In the genomic region with DNA sequence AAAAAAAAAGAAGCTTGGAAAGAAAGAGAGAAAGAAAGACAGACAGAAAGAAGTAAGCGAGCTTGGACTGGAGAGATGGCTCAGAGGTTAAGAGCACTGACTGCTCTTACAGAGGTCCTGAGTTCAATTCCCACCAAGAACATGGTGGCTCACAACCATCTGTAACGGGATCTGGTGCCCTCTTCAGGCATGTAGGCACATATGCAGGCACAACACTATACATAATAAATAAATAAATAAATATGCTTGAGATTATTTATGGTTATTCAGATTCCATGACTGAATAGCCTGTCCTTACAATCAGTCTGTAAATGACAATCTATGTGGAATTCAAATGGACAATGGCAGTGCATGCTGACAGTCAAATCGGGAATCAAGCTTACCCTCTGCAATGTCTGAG, we compare ENCODE assay signal across 21 mouse cellular contexts. TPM values are rescaled to one million over a fixed set of nuclear protein-coding genes. Genes with fewer than 3 reads are reported as not detected.
DNase-seq lines count a peak whose midpoint lies in the region; ATAC-seq and TF ChIP-seq lines count a peak whose summit lies in the region.
"Had no signal": no experiment of that assay in that cellular context is flagged by ENCODE, and none has a peak within 500 bp of the region (broad histone marks: within the 10 kb centered on the region; RNA-seq: fewer than 3 reads in every experiment).

No protein-coding gene starts in this region.

- WGBS in kidney, postnatal 0 days, result 95% methylated on average over 3 of the region's 3 CpGs
- 94% methylated on average over 3 of the region's 3 CpGs for WGBS in forebrain, embryonic 15.5 days

- H3K4me3 ChIP-seq in kidney, postnatal 0 days (replicated peaks; ENCODE audit: low read depth, low read length), result no peak overlapping the region
- no peak overlapping the region for H3K4me3 ChIP-seq in forebrain, embryonic 15.5 days
- H3K4me3 ChIP-seq: heart, embryonic 12.5 days; kidney, embryonic 15.5 days; limb, embryonic 12.5 days; megakaryocyte, embryonic 14.5 days; midbrain, embryonic 15.5 days had no signal

- TF ChIP-seq CTCF in kidney, postnatal 0 days (IDR thresholded peaks at IDR 0.05; ENCODE audit: low read depth), result peak; percentile 39

- no peaks in the 10 kb centered on the region for H3K27me3 ChIP-seq in kidney, postnatal 0 days (ENCODE audit: insufficient read depth, low read length)
- no peaks in the 10 kb centered on the region for H3K27me3 ChIP-seq in forebrain, embryonic 15.5 days
- H3K27me3 ChIP-seq: heart, embryonic 12.5 days; kidney, embryonic 15.5 days; limb, embryonic 12.5 days; megakaryocyte, embryonic 14.5 days; midbrain, embryonic 15.5 days had no signal

- no peak overlapping the region for H3K4me2 ChIP-seq in kidney, postnatal 0 days (ENCODE audit: low read length)
- no peak overlapping the region for H3K4me2 ChIP-seq in forebrain, embryonic 15.5 days (replicated peaks)
- H3K4me2 ChIP-seq: heart, embryonic 12.5 days; kidney, embryonic 15.5 days; limb, embryonic 12.5 days; midbrain, embryonic 15.5 days had no signal

- no peak overlapping the region for H3K27ac ChIP-seq in kidney, postnatal 0 days
- H3K27ac ChIP-seq in forebrain, embryonic 15.5 days (replicated peaks), result no peak overlapping the region
- H3K27ac ChIP-seq: kidney, embryonic 15.5 days; limb, embryonic 12.5 days; midbrain, embryonic 15.5 days had no signal

- H3K9me3 ChIP-seq in kidney, postnatal 0 days (replicated peaks; ENCODE audit: low read length), result no peaks in the 10 kb centered on the region
- no peaks in the 10 kb centered on the region for H3K9me3 ChIP-seq in forebrain, embryonic 15.5 days
- H3K9me3 ChIP-seq: heart, embryonic 12.5 days; kidney, embryonic 15.5 days; limb, embryonic 12.5 days; megakaryocyte, embryonic 14.5 days; midbrain, embryonic 15.5 days had no signal

- no peak overlapping the region for H3K9ac ChIP-seq in kidney, postnatal 0 days (ENCODE audit: low read depth, low read length)
- no peak overlapping the region for H3K9ac ChIP-seq in forebrain, embryonic 15.5 days (replicated peaks)
- H3K9ac ChIP-seq: heart, embryonic 12.5 days; kidney, embryonic 15.5 days; limb, embryonic 12.5 days; midbrain, embryonic 15.5 days had no signal

- peaks cover 6% of the 10 kb centered on the region; the same call in 1 of the 2 replicates for H3K36me3 ChIP-seq in kidney, postnatal 0 days (ENCODE audit: insufficient read depth, low read length)
- H3K36me3 ChIP-seq in forebrain, embryonic 15.5 days, result 0 out of 2 replicates have a peak, but pooled peaks cover 3% of the 10 kb centered on the region
- H3K36me3 ChIP-seq: midbrain, embryonic 15.5 days had no signal

- H3K4me1 ChIP-seq in kidney, postnatal 0 days (replicated peaks; ENCODE audit: insufficient read depth, low read length), result no peaks in the 10 kb centered on the region
- H3K4me1 ChIP-seq in forebrain, embryonic 15.5 days, result no peaks in the 10 kb centered on the region
- H3K4me1 ChIP-seq: kidney, embryonic 15.5 days; midbrain, embryonic 15.5 days had no signal

- no peak for ATAC-seq in kidney, postnatal 0 days (replicated peaks; ENCODE audit: low FRiP score, low read depth)
- ATAC-seq in inflammation-experienced regulatory T-cells, adult 6 months, result peak; percentile 21
- no peak for ATAC-seq in forebrain, embryonic 15.5 days (replicated peaks)
- ATAC-seq: forebrain, embryonic 14.5 days; midbrain, embryonic 15.5 days had no signal

- peak; percentile 9 for DNase-seq in kidney, postnatal 0 days (ENCODE audit: low spot score)
- no peak for DNase-seq in kidney, postnatal 10 days
- DNase-seq in thymus, postnatal 0 days (ENCODE audit: low spot score), result peak; percentile 26
- no peak for DNase-seq in thymus, postnatal 36 days
- DNase-seq in cerebellum, postnatal 36 days, result no peak
- DNase-seq: cerebellum, postnatal 10 days; embryo, embryonic 11 days; thymus, postnatal 14 days had no signal

RNA-seq across cellular contexts. Expression of a gene that starts 20.0 kb away (rescaled TPM):
- 168 and 176 TPM in 2 replicates for polyA plus RNA-seq in kidney, postnatal 0 days (2015; fragmentation: Nextera tagmentation; extraction: Ambion mirVana)
- polyA plus RNA-seq in thymus, postnatal 0 days (2015; fragmentation: Nextera tagmentation; extraction: Ambion mirVana), result 171 and 178 TPM in 2 replicates
- polyA plus RNA-seq in inflammation-experienced regulatory T-cells, adult 6 months (2017; shearing (Covaris generic)), result 100 to 1,000 TPM in 2 of 3 experiments, 10 to 100 TPM in 1; 61.0 to 150 (median 121) TPM
- polyA plus RNA-seq in forebrain, embryonic 15.5 days (2015; fragmentation: Nextera tagmentation; extraction: Ambion mirVana), result 19.9 and 20.5 TPM in 2 replicates

RNA-seq across cellular contexts. Expression of a gene that starts 35.9 kb away (rescaled TPM):
- 0.20 and 0.22 TPM in 2 replicates for polyA plus RNA-seq in kidney, postnatal 0 days (2015; fragmentation: Nextera tagmentation; extraction: Ambion mirVana)
- 0.08 and 0.21 TPM in 2 replicates for polyA plus RNA-seq in thymus, postnatal 0 days (2015; fragmentation: Nextera tagmentation; extraction: Ambion mirVana)
- polyA plus RNA-seq in inflammation-experienced regulatory T-cells, adult 6 months (2017; shearing (Covaris generic)), result not detected
- polyA plus RNA-seq in forebrain, embryonic 15.5 days (2015; fragmentation: Nextera tagmentation; extraction: Ambion mirVana), result not detected in 2 replicates
- polyA plus RNA-seq: forebrain, embryonic 14.5 days; gonadal fat pad, adult 2 months; heart, embryonic 12.5 days; limb, embryonic 12.5 days; lung, embryonic 16.5 days; midbrain, embryonic 15.5 days; neural tube, embryonic 11.5 days; spleen, adult 2 months; stomach, embryonic 16.5 days had no signal

RNA-seq across cellular contexts. Expression of a gene that starts 38.3 kb away (rescaled TPM):
- 452 and 455 TPM in 2 replicates for polyA plus RNA-seq in kidney, postnatal 0 days (2015; fragmentation: Nextera tagmentation; extraction: Ambion mirVana)
- polyA plus RNA-seq in thymus, postnatal 0 days (2015; fragmentation: Nextera tagmentation; extraction: Ambion mirVana), result 1,143 and 1,161 TPM in 2 replicates
- 1,000 to 10,000 TPM in 2 of 3 experiments, 100 to 1,000 TPM in 1; 884 to 1,358 (median 1,179) TPM for polyA plus RNA-seq in inflammation-experienced regulatory T-cells, adult 6 months (2017; shearing (Covaris generic))
- 326 and 335 TPM in 2 replicates for polyA plus RNA-seq in forebrain, embryonic 15.5 days (2015; fragmentation: Nextera tagmentation; extraction: Ambion mirVana)

Comparison
In these comparisons a context has a peak if more than half of its experiments do, and no peak if none do; other contexts are left out.
1. DNase-seq: peak in kidney, postnatal 0 days (single experiment) and thymus, postnatal 0 days (single experiment); none in kidney, postnatal 10 days (single experiment), thymus, postnatal 36 days (0 of 2) and cerebellum, postnatal 36 days (0 of 2).